Mouse (Mus musculus) kidney, adult 8-10 months (tissue): ENCODE results near the gene Cmtm4.

Experiments
- DNase-seq, 2 experiments: peaks; one replicate each; pipeline ENCODE4 v3.0.0; 2022

Gene Cmtm4

GRCm38 (mm10) chr8:104395703-104396357, at the start of gene Cmtm4:
Cmtm4 (minus strand) TSS chr8:104395807.
- DNase-seq: peak; percentile 49 to 61

DNA sequence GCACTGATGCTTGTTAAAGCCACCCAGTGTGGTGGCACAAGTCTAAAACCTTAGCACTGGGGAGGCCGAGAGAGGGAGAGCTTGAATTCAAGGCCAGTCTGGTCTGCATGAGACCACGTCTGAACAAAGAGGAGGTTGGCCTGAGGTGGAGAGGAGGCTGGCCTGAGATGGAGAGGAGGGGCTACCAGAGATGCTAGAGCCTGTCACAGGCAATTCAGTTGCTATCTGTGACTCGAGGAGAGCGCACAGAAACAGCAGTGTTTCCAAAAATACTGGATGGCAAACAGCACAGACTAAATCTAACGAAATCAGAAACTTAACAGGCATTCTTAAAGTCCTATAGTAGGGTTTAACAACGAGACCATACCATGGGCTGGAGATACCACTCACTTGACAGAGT, 49.6 kb upstream of the Cmtm4 start:
- no peak for DNase-seq

- no peak for DNase-seq
These were observed 47.6 kb upstream of the Cmtm4 start for GRCm38 (mm10) chr8:104443125-104443679.

DNA sequence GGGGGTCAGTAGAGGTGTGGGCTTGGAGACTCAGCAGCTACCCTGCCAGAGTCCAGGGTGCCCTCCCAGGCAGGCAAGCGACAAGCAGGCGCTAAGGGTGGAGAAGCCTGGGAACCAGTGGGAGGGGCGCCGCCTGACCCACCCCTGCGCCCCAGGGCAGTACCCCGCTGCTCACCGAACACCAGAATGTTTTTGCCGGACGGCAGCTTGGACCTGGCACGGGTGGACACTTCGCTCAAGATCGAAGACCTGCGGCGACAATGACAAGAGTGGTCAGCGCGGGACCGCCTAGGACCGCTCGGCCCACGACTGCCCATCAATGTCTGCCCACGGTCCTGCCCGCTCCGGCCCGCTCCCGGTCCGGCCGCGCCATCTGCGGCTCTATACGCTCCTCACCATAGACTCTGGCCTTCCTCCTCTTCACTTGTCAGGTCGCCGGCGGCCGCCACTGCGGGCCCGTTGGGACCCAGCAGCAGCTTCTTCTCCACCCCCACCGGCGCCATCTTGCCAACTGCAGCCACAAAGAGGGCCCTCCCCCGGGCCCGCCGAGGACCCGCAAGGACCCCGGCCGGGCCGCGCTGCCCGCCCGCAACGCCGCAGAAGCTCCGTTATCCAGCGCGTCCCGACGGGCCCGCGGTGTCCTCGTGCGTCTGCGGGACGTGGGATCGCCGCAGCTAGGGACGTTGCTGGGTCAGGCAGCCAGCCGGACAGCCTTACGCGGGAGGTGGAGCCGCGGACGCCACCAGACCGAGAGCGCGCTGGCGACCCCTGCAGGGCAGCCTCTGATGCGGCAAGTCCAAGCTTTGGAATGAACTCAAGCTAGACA, 46.9 kb upstream of the Cmtm4 start, which contains the start of gene Dync1li2:
Dync1li2 (minus strand) TSS at position 749 of the 826 bp plus-strand sequence.
- peak; percentile 78 to 90 for DNase-seq

DNA sequence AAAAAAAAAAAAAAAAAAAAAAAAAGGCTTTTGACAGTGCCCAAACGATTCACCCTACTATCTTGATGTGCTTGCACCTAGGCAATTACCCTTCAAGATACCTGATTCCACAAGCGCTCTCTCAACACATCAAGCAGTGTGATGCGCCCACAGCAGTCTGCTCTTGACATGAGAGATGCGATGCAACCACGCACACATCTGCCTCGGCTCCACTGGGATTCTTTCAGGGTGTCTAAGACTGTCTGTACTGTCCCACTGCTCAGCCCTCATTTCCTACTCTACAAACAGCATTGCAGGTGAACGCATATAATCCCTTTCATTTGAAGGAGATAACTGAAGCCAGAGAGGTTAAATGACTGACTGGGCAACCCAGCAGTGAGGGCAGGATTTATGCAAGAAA, 46.0 kb upstream of the Cmtm4 start:
- DNase-seq: no peak

DNA sequence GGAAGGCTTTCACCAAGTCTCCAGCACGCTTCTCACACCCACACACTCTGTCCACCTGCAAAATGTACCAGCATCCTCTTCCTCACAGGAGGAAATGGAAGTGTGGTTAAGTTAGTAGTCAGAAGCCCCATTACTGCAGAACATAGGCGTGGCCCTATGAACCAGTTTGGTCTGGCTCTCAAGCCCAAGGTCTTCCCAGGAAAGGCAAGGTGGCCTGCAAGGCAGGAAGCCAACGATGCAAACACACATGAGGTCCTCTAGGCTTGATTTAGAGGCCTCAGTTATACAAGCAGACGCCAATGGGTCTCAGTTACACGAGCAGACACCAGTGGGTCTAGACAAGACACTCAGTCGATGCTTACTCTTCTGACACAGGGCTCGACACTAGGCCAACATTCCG, 43.9 kb upstream of the Cmtm4 start:
- DNase-seq: no peak

DNA sequence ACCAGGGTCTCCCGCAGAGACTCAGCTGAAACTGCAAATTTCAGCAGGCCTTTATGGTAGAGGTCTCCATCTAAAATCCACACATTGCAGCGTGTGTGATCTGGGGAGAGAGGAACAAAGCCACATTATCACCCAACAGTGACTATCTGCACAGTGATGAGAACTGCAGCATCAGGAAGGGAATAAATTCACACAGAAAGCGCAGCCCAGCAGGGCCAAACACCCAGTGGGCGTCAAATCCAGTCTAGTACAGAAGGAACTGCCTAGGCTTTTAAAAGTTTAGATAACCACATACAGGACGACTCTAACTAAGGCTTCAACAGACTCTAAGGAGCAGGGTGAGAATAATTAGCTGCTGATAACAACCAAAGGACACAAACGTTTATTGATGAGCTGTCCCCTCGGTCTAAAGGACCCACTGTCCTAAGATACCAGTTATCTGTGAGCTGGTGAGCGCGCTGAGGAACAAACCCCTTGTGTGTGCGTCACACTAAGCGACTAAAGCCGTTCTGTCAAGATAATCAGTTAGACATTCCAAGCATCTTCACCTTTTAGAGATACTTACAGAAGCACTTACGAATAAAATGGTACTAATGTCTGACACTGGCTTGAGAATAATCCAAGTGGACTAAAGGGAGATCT, 42.0 kb upstream of the Cmtm4 start:
- no peak for DNase-seq

DNA sequence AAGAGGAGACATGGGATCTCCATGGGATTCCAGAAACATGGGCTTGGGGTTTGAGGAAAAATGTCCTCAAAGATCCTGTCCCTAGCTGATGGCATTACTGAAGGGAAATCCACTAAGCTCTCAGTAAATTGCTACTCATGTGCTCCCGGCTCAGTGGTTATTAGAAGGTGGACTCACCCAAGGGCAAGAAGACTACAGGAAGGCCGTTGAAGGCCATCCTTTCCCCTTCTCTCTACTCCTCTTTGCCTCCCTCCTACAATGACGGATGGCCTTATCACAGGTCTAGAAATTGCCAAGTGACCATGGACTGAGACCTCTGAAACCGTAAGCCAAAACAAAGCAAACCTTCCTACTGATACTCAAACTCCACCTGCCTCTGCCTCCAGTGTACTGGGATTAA, 41.0 kb upstream of the Cmtm4 start:
- DNase-seq: no peak

- DNase-seq: peak; percentile 97 to 99
These were observed 40.4 kb upstream of the Cmtm4 start for GRCm38 (mm10) chr8:104436038-104436437.

DNA sequence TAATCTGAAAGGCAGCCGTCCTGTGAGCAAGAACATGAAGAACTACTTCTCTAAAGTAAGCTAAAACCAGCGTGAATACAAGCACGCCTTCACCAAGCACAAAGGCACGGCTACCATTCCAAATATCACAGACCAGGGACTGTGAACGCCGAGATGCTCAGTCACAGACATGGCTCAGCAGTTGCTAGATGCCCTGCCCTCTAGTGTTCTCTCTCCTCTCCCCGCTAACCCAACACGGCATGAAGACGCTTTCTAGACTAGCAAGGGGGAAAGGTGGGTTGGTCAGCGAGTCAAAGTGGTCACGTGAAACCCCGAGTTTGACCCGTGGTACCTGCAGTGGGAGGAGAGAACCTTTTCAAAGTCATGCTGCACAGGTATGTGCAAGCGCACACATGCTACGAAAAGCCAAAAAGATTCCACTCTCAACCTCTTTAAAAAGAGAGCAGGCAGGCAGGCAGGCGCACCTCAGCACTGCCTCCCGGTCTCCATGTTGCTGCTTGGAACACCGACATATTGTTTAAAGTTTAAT, 39.3 kb upstream of the Cmtm4 start:
- no peak for DNase-seq

- peak; percentile 23 to 30 for DNase-seq
These were observed 38.7 kb upstream of the Cmtm4 start for GRCm38 (mm10) chr8:104434275-104434674.

GRCm38 (mm10) chr8:104433191-104433842, 37.7 kb upstream of the Cmtm4 start:
- DNase-seq: no peak

GRCm38 (mm10) chr8:104432656-104433055, 37.0 kb upstream of the Cmtm4 start:
- no peak for DNase-seq

- DNase-seq: no peak
These were observed 34.6 kb upstream of the Cmtm4 start for GRCm38 (mm10) chr8:104430230-104430629.

- no peak for DNase-seq
These were observed 32.1 kb upstream of the Cmtm4 start for GRCm38 (mm10) chr8:104427703-104428102.

- no peak for DNase-seq
These were observed 26.7 kb upstream of the Cmtm4 start for GRCm38 (mm10) chr8:104422313-104422712.

DNA sequence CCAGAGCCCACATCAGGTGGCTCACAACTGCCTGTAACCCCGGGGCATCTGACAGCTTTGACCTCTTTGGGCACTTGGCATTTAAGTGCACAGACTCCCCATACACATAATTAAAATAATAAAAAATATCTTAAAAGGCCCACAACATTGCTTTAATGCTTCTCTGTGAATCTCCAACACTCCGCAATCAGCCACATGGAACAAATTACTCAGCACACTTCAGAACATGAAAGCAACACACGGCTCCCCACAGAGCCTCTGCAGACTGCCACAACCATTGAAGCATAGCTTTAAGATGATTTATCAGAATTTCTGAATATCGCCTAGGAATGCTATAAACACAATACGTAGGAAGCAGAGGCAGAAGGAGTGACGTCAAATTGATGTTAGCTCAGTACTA, 20.4 kb upstream of the Cmtm4 start:
- DNase-seq: no peak

DNA sequence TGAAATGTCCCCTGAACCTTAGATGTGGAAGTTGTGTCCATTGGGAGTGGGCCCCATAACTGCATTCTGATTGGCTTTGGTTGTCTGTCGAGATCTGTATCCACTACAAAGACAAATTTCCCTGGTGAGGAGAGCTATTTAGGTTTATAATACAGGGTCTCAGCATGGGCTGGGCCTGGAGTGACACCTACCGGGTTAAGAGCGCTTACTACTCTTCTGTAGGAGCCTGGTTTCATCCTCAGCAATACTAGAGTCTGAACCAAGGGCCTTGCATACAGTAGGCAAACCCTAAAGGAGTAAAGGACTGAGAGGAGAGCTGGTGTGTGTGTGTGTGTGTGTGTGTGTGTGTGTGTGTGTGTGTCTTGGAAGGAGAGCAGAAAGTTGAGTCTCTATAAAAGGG, 18.6 kb upstream of the Cmtm4 start:
- DNase-seq: no peak

DNA sequence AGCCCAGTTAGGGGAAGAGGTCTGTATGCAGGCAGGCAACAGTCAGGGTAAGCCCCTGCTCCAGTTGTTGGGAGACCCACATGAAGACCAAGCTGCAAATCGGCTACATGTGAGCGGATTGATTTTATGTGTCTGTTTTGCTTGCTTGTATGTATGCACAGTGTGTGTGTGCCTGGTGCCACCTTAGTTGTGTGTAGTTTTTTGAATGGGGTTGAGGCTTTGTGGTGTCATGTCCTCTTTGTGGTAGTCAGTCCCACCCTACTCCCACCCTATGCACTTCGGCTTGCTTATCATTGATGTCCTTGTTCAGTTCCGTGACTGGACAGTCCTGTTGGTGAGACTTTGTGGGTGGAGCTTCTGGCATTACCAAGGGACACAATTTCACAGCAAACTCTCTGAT, 18.2 kb upstream of the Cmtm4 start:
- no peak for DNase-seq

- no peak for DNase-seq
These were observed 17.4 kb upstream of the Cmtm4 start for GRCm38 (mm10) chr8:104412805-104413532.

DNA sequence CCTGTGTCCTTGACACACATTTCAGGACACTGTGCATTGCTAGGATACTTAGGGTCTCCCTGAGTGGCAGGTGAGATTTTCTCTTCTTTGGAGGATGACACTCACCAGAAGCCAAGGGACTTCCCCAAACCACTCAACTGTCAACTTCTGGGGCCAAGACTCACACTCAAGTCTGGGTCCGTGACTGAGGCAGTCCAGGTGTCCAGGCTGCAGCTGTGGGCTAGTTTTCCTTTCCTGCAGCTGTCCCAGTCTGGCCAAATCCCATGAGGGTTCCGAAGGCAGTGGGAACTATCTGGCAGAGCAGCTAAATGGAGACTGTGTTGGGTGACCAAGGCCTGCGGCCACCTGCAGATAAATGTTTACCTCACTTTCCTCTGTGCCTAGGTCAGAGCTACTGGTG, 16.4 kb upstream of the Cmtm4 start:
- DNase-seq: no peak

GRCm38 (mm10) chr8:104411468-104411867, 15.9 kb upstream of the Cmtm4 start:
- DNase-seq: no peak
